Mouse (Mus musculus): ENCODE data around the gene Tgfbr2. TPM values are rescaled to one million over a fixed set of nuclear protein-coding genes. Genes with fewer than 3 reads are reported as not detected.

Tgfbr2 gene
- total and polyA plus RNA-seq, 3 experiments: 19.6 to 46.3 (median 42.8) TPM

GRCm38 (mm10) chr9:116087263-116087662 is 87.9 kb downstream of the Tgfbr2 start:
- dilution Hi-C loops (cut with MboI; ENCODE audit: extremely low pct_ligation_motif_present, extremely low pct_unique_long_range_greater_than_20kb, low sequenced_read_pairs): no loop called here
- DNase-seq (ENCODE audit: extremely low read depth): no peak
- Histone ChIP-seq H3K36me3 (replicated peaks in 1 of 2; ENCODE audit: control insufficient read depth in 1 of 2, insufficient read depth in 1 of 2, low read length in 1 of 2) (peaks cover 42 to 58% of the 10 kb centered on the region in 2 experiments), H3K27ac (ENCODE audit: insufficient read depth, low read depth) (no peak overlapping the region), H3K9me3 (replicated peaks; ENCODE audit: low read length) (no peaks in the 10 kb centered on the region), H3K27me3 (replicated peaks) (no peaks in the 10 kb centered on the region), H3K9ac (ENCODE audit: insufficient read depth, low read depth) (no peak overlapping the region), H3K4me3 (replicated peaks in 1 of 3; ENCODE audit: low read depth in 2 of 3, low read length in 2 of 3, poor library complexity in 1 of 3) (no peak overlapping the region), H3K4me1 (ENCODE audit: control insufficient read depth in 1 of 2, insufficient read depth in 2 of 2) (peaks cover 9 to 37% of the 10 kb centered on the region in 2 experiments), H3K4me2 (ENCODE audit: insufficient read depth, low read depth, poor library complexity, severe bottlenecking) (no peak overlapping the region), H3K79me2 (replicated peaks; ENCODE audit: control insufficient read depth, extremely low read depth, insufficient read depth, poor library complexity, severe bottlenecking) (no peaks in the 10 kb centered on the region)
- in situ Hi-C loops (cut with MboI; ENCODE audit: low pct_ligation_motif_present, low pct_unique_long_range_greater_than_20kb, low sequenced_read_pairs): loop anchor here (10.0 kb wide), 2 partner anchors 88 to 238 kb away; partner anchors contain the start of gene Tgfbr2
- TF ChIP-seq ZMIZ1 (IDR thresholded peaks at IDR 0.05; ENCODE audit: low read depth, low read length): no peak
- TF ChIP-seq PAX5 (IDR thresholded peaks at IDR 0.05; ENCODE audit: low read length): no peak
- TF ChIP-seq MAX (IDR thresholded peaks at IDR 0.05; ENCODE audit: low read length): no peak
- no peak for TF ChIP-seq POLR2AphosphoS2 (IDR thresholded peaks at IDR 0.05; ENCODE audit: low read depth, low read length)
- TF ChIP-seq USF2 (conservative IDR thresholded peaks at IDR 0.05; ENCODE audit: low read depth, low read length): no peak
- no peak for TF ChIP-seq ZKSCAN1 (IDR thresholded peaks at IDR 0.05; ENCODE audit: borderline replicate concordance, low read depth, low read length)
- no peak for TF ChIP-seq CHD1 (IDR thresholded peaks at IDR 0.05; ENCODE audit: low read depth, low read length)
- no peak for TF ChIP-seq ETS1 (conservative IDR thresholded peaks at IDR 0.05; ENCODE audit: low read depth, low read length)
- TF ChIP-seq ZNF384 (IDR thresholded peaks at IDR 0.05; ENCODE audit: low read depth, low read length): no peak
- no peak for TF ChIP-seq MAFK (IDR thresholded peaks at IDR 0.05; ENCODE audit: insufficient replicate concordance, low read length)

- Histone ChIP-seq H3K9ac (ENCODE audit: insufficient read depth, low read depth) (no peak overlapping the region), H3K36me3 (replicated peaks in 1 of 2; ENCODE audit: control insufficient read depth in 1 of 2, insufficient read depth in 1 of 2, low read length in 1 of 2) (peaks cover 32 to 45% of the 10 kb centered on the region in 2 experiments), H3K79me2 (replicated peaks; ENCODE audit: control insufficient read depth, extremely low read depth, insufficient read depth, poor library complexity, severe bottlenecking) (no peaks in the 10 kb centered on the region), H3K27ac (ENCODE audit: insufficient read depth, low read depth) (no peak overlapping the region), H3K4me2 (ENCODE audit: insufficient read depth, low read depth, poor library complexity, severe bottlenecking) (no peak overlapping the region), H3K4me1 (ENCODE audit: control insufficient read depth in 1 of 2, insufficient read depth in 2 of 2) (peaks cover 9 to 47% of the 10 kb centered on the region in 2 experiments), H3K4me3 (replicated peaks in 1 of 3; ENCODE audit: low read depth in 2 of 3, low read length in 2 of 3, poor library complexity in 1 of 3) (no peak overlapping the region), H3K27me3 (replicated peaks) (no peaks in the 10 kb centered on the region), H3K9me3 (replicated peaks; ENCODE audit: low read length) (no peaks in the 10 kb centered on the region)
- TF ChIP-seq POLR2AphosphoS2 (IDR thresholded peaks at IDR 0.05; ENCODE audit: low read depth, low read length): 0 out of 2 replicates have a peak, but pooled peaks have one; percentile 33
- TF ChIP-seq USF2 (conservative IDR thresholded peaks at IDR 0.05; ENCODE audit: low read depth, low read length): no peak
- no peak for DNase-seq (ENCODE audit: extremely low read depth)
- in situ Hi-C loops (cut with MboI; ENCODE audit: low pct_ligation_motif_present, low pct_unique_long_range_greater_than_20kb, low sequenced_read_pairs) (loop anchor here (10.0 kb wide), 2 partner anchors 89 to 239 kb away; partner anchors contain the start of gene Tgfbr2), dilution Hi-C loops (cut with MboI; ENCODE audit: extremely low pct_ligation_motif_present, extremely low pct_unique_long_range_greater_than_20kb, low sequenced_read_pairs) (no loop called here)
These were observed 89.2 kb downstream of the Tgfbr2 start for GRCm38 (mm10) chr9:116085999-116086398.

GRCm38 (mm10) chr9:116084324-116084931 is 90.7 kb downstream of the Tgfbr2 start:
- in situ Hi-C loops (cut with MboI; ENCODE audit: low pct_ligation_motif_present, low pct_unique_long_range_greater_than_20kb, low sequenced_read_pairs) (loop anchor here (10.0 kb wide), 2 partner anchors 90 to 240 kb away; partner anchors contain the start of gene Tgfbr2), dilution Hi-C loops (cut with MboI; ENCODE audit: extremely low pct_ligation_motif_present, extremely low pct_unique_long_range_greater_than_20kb, low sequenced_read_pairs) (no loop called here)
- Histone ChIP-seq H3K4me3 (replicated peaks in 1 of 3; ENCODE audit: low read depth in 2 of 3, low read length in 2 of 3, poor library complexity in 1 of 3) (no peak overlapping the region), H3K36me3 (replicated peaks in 1 of 2; ENCODE audit: control insufficient read depth in 1 of 2, insufficient read depth in 1 of 2, low read length in 1 of 2) (peaks cover 18 to 30% of the 10 kb centered on the region in 2 experiments), H3K79me2 (replicated peaks; ENCODE audit: control insufficient read depth, extremely low read depth, insufficient read depth, poor library complexity, severe bottlenecking) (no peaks in the 10 kb centered on the region), H3K4me1 (ENCODE audit: control insufficient read depth in 1 of 2, insufficient read depth in 2 of 2) (peaks cover 9 to 47% of the 10 kb centered on the region in 2 experiments), H3K27ac (ENCODE audit: insufficient read depth, low read depth) (no peak overlapping the region), H3K9ac (ENCODE audit: insufficient read depth, low read depth) (no peak overlapping the region), H3K27me3 (replicated peaks) (no peaks in the 10 kb centered on the region), H3K4me2 (ENCODE audit: insufficient read depth, low read depth, poor library complexity, severe bottlenecking) (no peak overlapping the region), H3K9me3 (replicated peaks; ENCODE audit: low read length) (no peaks in the 10 kb centered on the region)
- no peak for DNase-seq (ENCODE audit: extremely low read depth)
- no peak for TF ChIP-seq POLR2A (IDR thresholded peaks at IDR 0.05; ENCODE audit: low read depth, low read length)
- no peak for TF ChIP-seq NRF1 (IDR thresholded peaks at IDR 0.05; ENCODE audit: low read depth, low read length)
- no peak for TF ChIP-seq GABPA (IDR thresholded peaks at IDR 0.05; ENCODE audit: insufficient replicate concordance, low read depth, low read length)
- no peak for TF ChIP-seq USF2 (conservative IDR thresholded peaks at IDR 0.05; ENCODE audit: low read depth, low read length)
- no peak for TF ChIP-seq CHD2 (IDR thresholded peaks at IDR 0.05; ENCODE audit: low read length)
- no peak for TF ChIP-seq ZMIZ1 (IDR thresholded peaks at IDR 0.05; ENCODE audit: low read depth, low read length)
- TF ChIP-seq MEF2A (IDR thresholded peaks at IDR 0.05; ENCODE audit: borderline replicate concordance, low read depth, low read length): no peak

All from CH12.LX (cell line).